Mouse (Mus musculus): ENCODE results near the gene Tnfrsf26. TPM values are rescaled to one million over a fixed set of nuclear protein-coding genes. Genes with fewer than 3 reads are reported as not detected.

The Tnfrsf26 gene
- total RNA-seq, 2 experiments from 2014 or later = 0.10 to 0.20 TPM

GRCm38 (mm10) chr7:143601705-143602104 is 26.8 kb downstream of the Tnfrsf26 start:
- intact Hi-C loops (cut with DNase I) = no loop called here
- no peak for DNase-seq

GRCm38 (mm10) chr7:143600231-143600740 is 28.2 kb downstream of the Tnfrsf26 start:
- intact Hi-C loops (cut with DNase I) = no loop called here

GRCm38 (mm10) chr7:143599428-143600230 is 28.9 kb downstream of the Tnfrsf26 start, which contains the start of gene Cars:
Gene Cars (minus strand): TSS chr7:143600090.
- peak; percentile 93 to 94 for DNase-seq
- intact Hi-C loops (cut with DNase I) = no loop called here

More at GRCm38 (mm10) chr7:143600231-143600740, 28.2 kb downstream of the Tnfrsf26 start:
- DNase-seq = no peak

- no peak for DNase-seq
- intact Hi-C loops (cut with DNase I) = no loop called here
Observed at GRCm38 (mm10) chr7:143594865-143595264, 33.7 kb downstream of the Tnfrsf26 start.

- intact Hi-C loops (cut with DNase I) = no loop called here
- no peak for DNase-seq
Observed at GRCm38 (mm10) chr7:143592255-143592654, 36.3 kb downstream of the Tnfrsf26 start.

- intact Hi-C loops (cut with DNase I) = no loop called here
- DNase-seq = peak; percentile 32 to 36
Observed at GRCm38 (mm10) chr7:143588006-143588405, 40.5 kb downstream of the Tnfrsf26 start.

DNA sequence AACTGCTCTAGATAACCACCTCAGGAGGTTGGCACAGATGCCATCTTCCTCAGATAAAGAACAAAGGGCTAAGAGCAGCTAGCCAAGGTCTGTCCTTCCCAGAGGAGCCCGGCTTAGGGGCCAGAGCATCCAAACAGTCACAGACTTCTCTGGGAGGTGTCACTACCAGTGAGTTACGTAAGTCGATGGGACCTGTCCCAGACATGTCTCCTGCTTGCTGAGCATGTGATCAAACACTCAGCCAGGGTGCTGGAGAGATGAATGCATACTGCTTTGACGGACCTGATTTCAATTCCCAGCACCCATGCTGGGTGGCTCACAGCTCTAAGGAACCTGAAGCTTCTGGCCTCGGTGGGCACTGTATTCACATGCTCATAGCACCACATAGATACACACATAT is 40.9 kb downstream of the Tnfrsf26 start:
- no peak for DNase-seq
- intact Hi-C loops (cut with DNase I) = no loop called here

DNA sequence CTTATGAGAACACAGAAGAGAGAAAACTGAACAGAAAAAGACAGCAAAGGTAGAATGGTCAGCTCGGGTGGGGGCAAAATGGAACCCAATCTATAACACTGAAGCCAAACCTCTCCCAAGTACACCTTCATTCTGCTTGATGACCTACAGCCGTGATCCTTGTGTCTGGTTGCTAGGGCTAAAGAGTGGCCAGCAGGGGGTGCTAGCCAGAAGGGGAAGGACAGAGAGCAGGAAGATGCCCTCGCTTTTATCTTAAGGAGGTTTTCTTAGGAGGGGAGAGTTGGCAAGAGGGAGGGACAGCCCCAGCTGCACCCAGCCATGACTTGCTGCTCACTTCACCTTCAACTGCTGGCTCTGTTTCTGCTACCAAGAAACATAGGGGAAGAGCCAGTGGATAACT is 44.6 kb downstream of the Tnfrsf26 start:
- intact Hi-C loops (cut with DNase I) = loop anchor here (1.0 to 5.0 kb wide), 2 partner anchors 113 to 178 kb away; no protein-coding TSS in a partner anchor

GRCm38 (mm10) chr7:143583025-143583424 is 45.5 kb downstream of the Tnfrsf26 start:
- intact Hi-C loops (cut with DNase I) = loop anchor here (5.0 kb wide), 1 partner anchor 179 kb away; no protein-coding TSS in a partner anchor
- DNase-seq = no peak

More for the DNA sequence above, 44.6 kb downstream of the Tnfrsf26 start:
- DNase-seq = peak; percentile 31 to 58

DNA sequence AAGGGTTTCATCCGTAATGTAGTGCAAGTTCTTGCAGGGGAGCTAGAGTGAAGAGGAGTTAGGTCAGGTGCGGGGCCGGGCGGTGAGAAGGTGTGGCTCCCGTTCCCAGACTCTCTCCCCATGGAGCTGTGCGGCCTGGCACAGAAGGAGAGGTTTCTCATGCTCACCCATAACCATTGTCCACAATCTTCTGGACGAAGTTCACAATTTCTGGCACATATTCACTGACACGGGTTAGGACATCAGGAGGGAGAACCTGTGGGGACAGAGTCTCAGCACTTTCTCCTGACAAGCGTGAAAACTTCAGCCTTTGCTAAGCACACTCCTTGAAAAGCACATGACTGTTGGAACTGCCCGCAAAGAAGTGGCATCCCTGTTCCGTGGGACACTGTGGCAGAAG is 52.8 kb downstream of the Tnfrsf26 start:
- intact Hi-C loops (cut with DNase I) = no loop called here
- no peak for DNase-seq

- intact Hi-C loops (cut with DNase I) = no loop called here
- no peak for DNase-seq
Observed at GRCm38 (mm10) chr7:143565648-143566039, 62.9 kb downstream of the Tnfrsf26 start.

- no peak for DNase-seq
- intact Hi-C loops (cut with DNase I) = no loop called here
Observed at GRCm38 (mm10) chr7:143565015-143565647, 63.4 kb downstream of the Tnfrsf26 start.

DNA sequence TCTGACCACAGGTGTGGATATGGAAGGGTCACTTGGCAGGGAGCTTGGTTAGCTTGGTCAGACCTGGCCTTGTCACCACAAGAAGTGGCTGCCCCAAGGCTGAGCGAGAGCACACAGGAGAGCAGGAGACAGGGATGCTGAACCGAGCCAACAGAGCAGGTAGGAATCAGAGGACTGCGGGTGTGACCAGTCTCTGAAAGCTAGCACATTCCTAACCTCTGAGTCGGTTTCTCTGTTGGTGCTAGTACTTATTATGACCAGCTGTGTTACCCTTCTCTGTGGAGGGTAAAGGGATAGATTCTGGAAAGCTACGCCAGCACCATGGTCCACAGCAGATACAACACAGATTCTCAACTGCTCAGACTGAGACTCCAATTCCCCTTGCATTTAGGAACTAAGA is 64.7 kb downstream of the Tnfrsf26 start:
- intact Hi-C loops (cut with DNase I) = no loop called here
- DNase-seq = no peak

Small RNA genes lying within 50 kb of the gene (microRNA-seq; reads per million reads assigned to microRNA genes)
- gene Mir7064 = 0 to 0.74 reads per million in 2 experiments

Other genes starting within 250 kb of the Tnfrsf26 start
- 10 to 100 TPM; 43.2 to 98.2 TPM for gene Cdkn1c, start 167.7 kb downstream of the Tnfrsf26 start, total RNA-seq (2021)
- under 1 TPM in 1 of 2 experiments, not detected in 1; 0.25 TPM for gene Slc22a18, start 155.0 kb downstream of the Tnfrsf26 start, total RNA-seq (2021)
- not detected for gene Phlda2, start 125.6 kb downstream of the Tnfrsf26 start, total RNA-seq (2021)
- gene Nap1l4, start 79.6 kb downstream of the Tnfrsf26 start, total RNA-seq (2021) = 100 to 1,000 TPM; 167 to 189 TPM
- 10 to 100 TPM; 33.9 to 38.6 TPM for gene Cars, start 28.6 kb downstream of the Tnfrsf26 start, total RNA-seq (2021)
- gene Tnfrsf22, start 20.9 kb upstream of the Tnfrsf26 start, total RNA-seq (2021) = 1 to 10 TPM; 1.5 to 2.0 TPM
- 1 to 10 TPM; 2.7 to 3.3 TPM for gene Tnfrsf23, start 57.1 kb upstream of the Tnfrsf26 start, total RNA-seq (2021)
- gene Osbpl5, start 128.3 kb upstream of the Tnfrsf26 start, total RNA-seq (2021) = 10 to 100 TPM; 14.6 to 15.2 TPM
- gene Mrgprg, start 138.3 kb upstream of the Tnfrsf26 start, total RNA-seq (2021) = not detected
- gene Mrgpre, start 155.8 kb upstream of the Tnfrsf26 start, total RNA-seq (2021) = under 1 TPM; 0.43 to 0.54 TPM
- gene Nadsyn1, start 194.1 kb upstream of the Tnfrsf26 start, total RNA-seq (2021) = 1 to 10 TPM; 3.6 to 3.9 TPM
- 1 to 10 TPM; 4.4 to 4.6 TPM for gene Dhcr7, start 194.4 kb upstream of the Tnfrsf26 start, total RNA-seq (2021)
- gene Gm498, start 238.1 kb upstream of the Tnfrsf26 start, total RNA-seq (2021) = not detected